Mouse (Mus musculus) activated CD4-positive, CD25-positive, alpha-beta regulatory T cell, adult 4 months (primary cell): ENCODE measurements around the gene Il15. TPM values are rescaled to one million over a fixed set of nuclear protein-coding genes. Genes with fewer than 3 reads are reported as not detected.
A peak's percentile ranks its signal among the peaks of the same experiment; 100 is the strongest.

ENCODE experiments used
- ATAC-seq: one replicate; pipeline ENCODE4 v1.8.0; 2017
- polyA plus RNA-seq, 2 experiments: library from polyadenylated mRNA; unstranded; fragments of 100-300 nt; shearing (Covaris generic); gene quantifications; one replicate each; pipeline ENCODE4 v1.2.1; 2017

Gene Il15
- under 1 TPM in 1 of 2 experiments, not detected in 1; 0.90 TPM for polyA plus RNA-seq

GRCm38 (mm10) chr8:82402686-82403330 is at the start of gene Il15:
Gene Il15 (minus strand): TSS chr8:82403222.
- ATAC-seq: peak; percentile 87

GRCm38 (mm10) chr8:82444897-82445296 is 41.9 kb upstream of the Il15 start:
- no peak for ATAC-seq

- ATAC-seq: no peak
These were observed 13.7 kb upstream of the Il15 start for GRCm38 (mm10) chr8:82416587-82417340.

- ATAC-seq: no peak
These were observed 12.5 kb upstream of the Il15 start for GRCm38 (mm10) chr8:82415485-82415884.

GRCm38 (mm10) chr8:82410135-82410534 is 7.1 kb upstream of the Il15 start:
- ATAC-seq: no peak

GRCm38 (mm10) chr8:82407060-82407459 is 4.0 kb upstream of the Il15 start:
- no peak for ATAC-seq

GRCm38 (mm10) chr8:82404068-82404467 is 1.0 kb upstream of the Il15 start:
- no peak for ATAC-seq

GRCm38 (mm10) chr8:82402261-82402685 is 749 bp downstream of the Il15 start:
- no peak for ATAC-seq

- ATAC-seq: no peak
These were observed 1.5 kb downstream of the Il15 start for GRCm38 (mm10) chr8:82401490-82401889.

GRCm38 (mm10) chr8:82401059-82401458 is 2.0 kb downstream of the Il15 start:
- ATAC-seq: no peak

- no peak for ATAC-seq
These were observed 2.6 kb downstream of the Il15 start for GRCm38 (mm10) chr8:82400376-82400775.

- no peak for ATAC-seq
These were observed 4.5 kb downstream of the Il15 start for GRCm38 (mm10) chr8:82398546-82398945.

GRCm38 (mm10) chr8:82391258-82391657 is 11.8 kb downstream of the Il15 start:
- ATAC-seq: no peak

- no peak for ATAC-seq
These were observed 14.6 kb downstream of the Il15 start for GRCm38 (mm10) chr8:82388356-82388902.

- no peak for ATAC-seq
These were observed 15.4 kb downstream of the Il15 start for GRCm38 (mm10) chr8:82387614-82388013.

GRCm38 (mm10) chr8:82385867-82386266 is 17.2 kb downstream of the Il15 start:
- ATAC-seq: no peak

GRCm38 (mm10) chr8:82384458-82385234 is 18.4 kb downstream of the Il15 start:
- ATAC-seq: no peak

- no peak for ATAC-seq
These were observed 19.7 kb downstream of the Il15 start for GRCm38 (mm10) chr8:82383346-82383745.

GRCm38 (mm10) chr8:82382316-82382715 is 20.7 kb downstream of the Il15 start:
- ATAC-seq: no peak

- no peak for ATAC-seq
These were observed 28.6 kb downstream of the Il15 start for GRCm38 (mm10) chr8:82374470-82374869.

GRCm38 (mm10) chr8:82372846-82373245 is 30.2 kb downstream of the Il15 start:
- no peak for ATAC-seq

- no peak for ATAC-seq
These were observed 32.4 kb downstream of the Il15 start for GRCm38 (mm10) chr8:82370657-82371056.

GRCm38 (mm10) chr8:82361061-82361460 is 42.0 kb downstream of the Il15 start:
- no peak for ATAC-seq
